Mouse (Mus musculus) embryo, embryonic 10.5 days (tissue): Measurements from ENCODE around the gene Gm38394.
"Not testable (repeated sequence)": the region's sequence is repeated elsewhere in the genome, so short reads cannot be mapped to it uniquely, and the experiment has no call there.

Experiments used
- DNase-seq: peaks from one replicate; pipeline ENCODE4 v3.0.0-alpha.2; 2015; ENCODE audit warnings: low spot score

Gm38394 gene

GRCm38 (mm10) chr1:133661203-133661933 lies at the start of gene Gm38394:
Gene Gm38394 (minus strand): TSS chr1:133661318.
- peak; percentile 99 for DNase-seq

DNA sequence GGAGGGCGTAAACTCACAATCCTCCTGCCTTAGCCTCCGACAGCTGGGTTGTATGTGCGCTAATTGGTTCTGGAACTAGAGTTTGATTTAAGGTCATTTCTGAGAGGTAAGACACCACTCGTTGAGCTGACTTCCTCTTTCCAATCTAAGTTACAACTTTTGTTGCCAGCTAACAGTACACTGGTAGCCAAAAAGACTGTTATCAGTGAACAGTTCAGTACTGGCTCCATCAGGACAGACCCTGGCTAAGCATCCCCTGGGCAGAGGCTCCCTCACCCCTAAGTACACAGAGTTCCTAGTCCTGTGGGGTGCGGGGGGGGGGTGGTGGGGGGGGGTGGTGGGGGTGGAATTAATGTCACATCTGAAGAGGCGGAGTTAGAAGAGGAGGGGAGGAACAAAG lies 49.8 kb upstream of the Gm38394 start:
- DNase-seq = no peak

GRCm38 (mm10) chr1:133709292-133709691 lies 48.2 kb upstream of the Gm38394 start:
- DNase-seq = no peak

DNA sequence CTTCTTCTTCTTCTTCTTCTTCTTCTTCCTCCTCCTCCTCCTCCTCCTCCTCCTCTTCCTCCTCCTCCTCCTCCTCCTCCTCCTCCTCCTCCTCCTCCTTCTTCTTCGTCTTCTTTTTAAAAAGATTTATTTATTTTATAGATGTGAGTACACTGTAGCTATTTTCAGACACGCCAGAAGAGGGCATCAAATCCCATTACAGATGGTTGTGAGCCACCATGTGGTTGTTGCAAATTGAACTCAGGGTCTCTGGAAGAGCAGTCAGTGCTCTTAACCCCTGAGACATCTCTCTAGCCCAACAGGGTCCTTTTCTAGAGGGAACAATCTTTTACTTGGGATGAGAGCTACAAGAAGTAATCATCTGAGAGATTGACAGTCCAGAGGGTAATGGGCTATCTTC lies 40.7 kb upstream of the Gm38394 start:
- DNase-seq = not testable (repeated sequence)

DNA sequence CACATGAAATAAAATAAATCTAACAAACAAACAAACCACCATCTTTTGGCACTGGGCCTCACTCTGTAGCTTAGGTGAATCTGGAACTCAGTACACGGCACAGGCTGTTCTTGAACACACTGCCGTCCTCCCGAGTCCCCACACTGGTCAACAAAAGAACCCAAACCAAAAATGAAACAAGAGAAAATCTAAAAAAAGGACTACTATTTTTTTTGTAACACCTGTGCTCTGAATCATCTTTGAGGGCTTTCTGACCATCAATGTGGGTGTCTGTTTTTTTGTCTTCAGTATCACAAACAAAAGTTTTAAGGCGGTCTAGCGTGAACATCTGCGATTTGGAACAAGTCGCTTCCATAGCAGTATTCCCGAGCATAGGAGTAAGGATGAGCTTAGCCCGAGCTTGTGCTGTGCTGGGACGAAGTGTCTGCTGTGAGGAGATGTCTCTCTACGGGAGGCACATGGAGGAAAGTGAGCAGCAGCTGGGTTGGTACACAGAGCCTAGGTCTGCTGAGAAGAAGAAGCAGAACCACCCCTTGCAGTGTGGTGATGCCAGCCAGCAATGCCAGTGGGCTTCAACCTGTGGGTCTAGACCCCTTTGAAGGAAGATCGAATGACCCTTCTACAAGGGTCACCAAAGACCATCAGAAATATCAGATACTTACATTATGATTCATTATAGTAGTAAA lies 37.0 kb upstream of the Gm38394 start:
- DNase-seq = no peak

- DNase-seq = peak; percentile 50
These were observed 34.8 kb upstream of the Gm38394 start for GRCm38 (mm10) chr1:133695901-133696300.

DNA sequence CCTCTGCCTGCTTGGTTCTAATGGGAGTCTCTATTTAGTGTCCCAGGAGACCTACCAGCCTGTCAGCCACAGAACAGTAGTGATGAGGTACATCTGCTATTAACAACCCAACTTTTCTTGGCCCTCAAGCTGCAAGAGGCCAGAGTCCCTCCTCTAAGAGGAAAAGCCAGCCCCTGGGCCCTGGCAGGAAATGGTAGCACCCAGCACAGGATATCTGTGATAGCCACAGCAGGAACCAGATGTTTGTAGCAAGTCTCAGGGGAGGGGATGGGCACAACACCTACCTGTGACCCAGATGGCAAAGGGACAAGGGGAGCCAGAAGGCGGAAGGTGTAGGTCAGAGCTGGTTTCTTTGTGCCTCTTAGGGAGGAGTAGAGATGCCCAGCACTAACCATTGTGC lies 33.8 kb upstream of the Gm38394 start:
- no peak for DNase-seq

DNA sequence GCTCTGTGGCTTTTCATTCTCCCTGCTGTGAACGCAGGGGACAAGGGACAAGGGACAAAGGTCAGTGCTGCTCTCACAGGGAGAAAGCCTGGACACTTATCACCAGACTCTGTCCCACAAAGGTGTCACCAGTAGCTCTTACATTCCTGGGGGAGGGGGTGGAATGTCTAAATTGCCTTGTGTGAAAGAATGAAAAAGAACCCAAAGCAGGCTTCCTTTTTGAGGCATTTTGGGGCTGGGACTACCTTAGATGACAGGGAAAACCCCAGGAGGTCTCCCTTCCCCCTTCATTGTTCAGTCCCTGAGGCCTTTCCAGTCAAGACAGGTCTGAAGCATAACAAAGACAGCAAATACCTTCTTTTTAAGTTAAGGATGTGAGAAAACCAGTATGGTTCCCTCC lies 33.2 kb upstream of the Gm38394 start:
- DNase-seq = peak; percentile 54

DNA sequence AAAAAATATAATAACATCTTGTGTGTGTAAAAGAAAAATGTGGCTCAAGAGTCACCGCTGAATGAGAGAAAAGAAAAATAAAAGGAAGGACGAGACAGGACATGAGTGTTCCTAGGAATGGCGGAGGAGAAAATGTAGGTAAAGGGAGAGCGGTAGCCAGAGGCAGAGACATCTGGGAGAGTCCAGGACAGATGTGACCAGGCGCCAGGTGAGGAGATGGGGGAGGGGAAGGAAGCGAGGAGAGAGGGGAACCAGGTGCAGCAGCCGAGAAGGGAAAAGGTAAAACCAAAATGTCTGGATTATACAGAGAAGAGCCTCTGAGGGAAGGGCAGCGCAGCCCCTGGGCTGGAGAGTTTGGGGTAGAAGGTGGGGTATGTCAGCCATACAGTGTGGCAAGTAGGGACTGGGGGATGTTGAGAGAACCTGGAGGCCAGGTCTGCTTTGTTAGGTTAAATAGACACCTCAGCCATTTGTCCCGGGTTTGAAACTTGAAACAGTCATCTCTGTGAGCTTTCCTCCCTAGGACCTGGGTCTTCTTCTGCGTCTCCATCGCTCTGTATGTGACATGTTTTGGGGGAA lies 32.5 kb upstream of the Gm38394 start:
- DNase-seq = no peak

DNA sequence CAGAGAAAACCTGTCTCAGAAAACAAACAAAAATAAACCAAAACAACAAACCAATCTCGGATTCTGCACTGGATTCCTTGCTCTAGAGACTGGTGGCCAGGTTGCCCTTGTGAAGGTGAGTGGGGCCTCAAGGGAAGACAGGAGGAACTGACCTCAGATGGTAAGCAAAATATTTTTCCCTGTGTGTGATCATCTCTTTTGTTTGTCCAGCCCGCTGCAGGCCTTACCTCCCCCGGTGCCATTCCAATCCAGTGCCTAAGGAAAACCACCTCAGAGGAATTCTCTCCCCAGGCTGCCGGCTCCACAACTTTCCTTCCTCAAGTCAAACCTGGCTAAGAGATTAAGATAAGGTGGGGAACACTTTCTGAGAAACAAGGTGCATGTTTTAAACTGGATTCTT lies 31.1 kb upstream of the Gm38394 start:
- no peak for DNase-seq

- no peak for DNase-seq
These were observed 29.9 kb upstream of the Gm38394 start for GRCm38 (mm10) chr1:133691046-133691445.

GRCm38 (mm10) chr1:133689897-133690296 lies 28.8 kb upstream of the Gm38394 start, which contains the start of gene Lax1:
Gene Lax1 (minus strand): TSS chr1:133690108.
- no peak for DNase-seq

GRCm38 (mm10) chr1:133688301-133688700 lies 27.2 kb upstream of the Gm38394 start:
- DNase-seq = no peak

DNA sequence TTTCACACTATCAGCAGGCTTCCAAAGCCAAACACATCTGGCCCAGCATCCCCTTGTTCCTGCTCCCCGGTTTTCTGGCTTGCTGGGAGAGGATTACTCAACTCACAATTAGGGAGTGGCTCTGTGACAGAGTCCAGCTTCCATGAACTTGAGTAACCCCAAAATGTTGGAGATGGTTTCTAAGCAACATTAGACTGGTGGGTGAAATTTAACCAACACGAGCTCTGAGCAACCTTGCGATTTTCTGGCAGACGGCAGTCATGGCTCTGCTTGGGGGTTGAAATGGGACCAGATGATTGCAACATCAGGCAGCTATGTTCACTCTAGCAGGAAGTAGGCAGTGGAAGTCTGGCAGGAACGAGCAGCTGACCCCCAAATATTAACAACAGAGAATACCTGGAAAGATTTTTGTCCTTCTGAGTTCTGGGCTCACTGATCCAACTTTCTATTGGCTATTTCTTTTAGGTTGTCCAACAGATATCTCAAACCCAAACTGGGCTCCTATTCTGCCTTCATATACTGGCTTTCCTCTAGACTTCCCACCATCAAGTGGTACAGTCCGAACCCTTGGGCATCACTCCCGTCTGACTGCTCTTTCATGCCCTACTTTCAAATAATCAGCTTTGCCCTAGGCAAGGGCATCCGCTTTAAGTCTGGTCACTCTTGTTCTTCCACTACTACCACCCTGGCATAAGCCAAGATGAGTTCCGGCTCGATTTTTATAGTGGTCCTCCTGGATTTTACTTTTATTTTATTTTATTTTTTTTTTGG lies 24.8 kb upstream of the Gm38394 start:
- no peak for DNase-seq

DNA sequence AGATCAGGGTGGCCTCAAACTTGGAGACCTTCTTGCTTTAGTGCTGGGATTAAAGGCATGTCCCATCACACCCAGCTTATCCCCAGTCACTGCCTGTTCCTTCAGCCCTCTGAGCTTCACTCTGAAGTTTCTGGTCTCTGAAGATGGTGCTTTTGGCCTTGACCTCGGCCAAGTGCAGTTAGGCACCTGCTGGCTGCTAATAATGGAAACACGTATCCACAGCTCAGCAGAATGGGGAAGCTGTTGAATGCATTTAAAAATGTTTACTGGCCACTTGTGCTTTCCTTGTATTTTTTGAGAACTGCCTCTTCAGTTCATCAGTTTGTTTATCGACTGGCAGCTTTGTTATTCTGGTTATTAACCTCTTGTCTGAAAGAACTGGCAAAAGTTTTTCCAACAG lies 10.7 kb upstream of the Gm38394 start:
- no peak for DNase-seq

DNA sequence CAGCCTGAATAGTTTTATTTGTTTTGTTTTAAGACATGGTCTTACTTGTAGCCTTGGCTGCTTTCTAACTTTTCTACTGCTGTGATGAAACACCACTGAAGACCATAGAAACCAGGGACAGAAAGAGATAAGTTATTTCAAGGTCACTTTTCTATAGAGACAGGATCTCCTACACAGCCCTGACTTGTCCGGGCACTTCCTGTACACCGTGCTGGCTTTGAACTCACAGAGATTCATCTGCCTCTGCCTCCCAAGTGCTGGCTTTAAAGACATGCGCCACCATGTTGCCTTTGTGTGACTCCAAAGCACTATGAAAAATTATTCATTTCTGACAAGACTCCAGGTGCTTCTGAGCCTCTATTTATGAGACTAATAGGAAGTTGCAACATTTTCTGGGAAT lies 10.1 kb upstream of the Gm38394 start:
- no peak for DNase-seq

- DNase-seq = no peak
These were observed 9.7 kb upstream of the Gm38394 start for GRCm38 (mm10) chr1:133670776-133671175.

- no peak for DNase-seq
These were observed 9.1 kb upstream of the Gm38394 start for GRCm38 (mm10) chr1:133670190-133670589.

DNA sequence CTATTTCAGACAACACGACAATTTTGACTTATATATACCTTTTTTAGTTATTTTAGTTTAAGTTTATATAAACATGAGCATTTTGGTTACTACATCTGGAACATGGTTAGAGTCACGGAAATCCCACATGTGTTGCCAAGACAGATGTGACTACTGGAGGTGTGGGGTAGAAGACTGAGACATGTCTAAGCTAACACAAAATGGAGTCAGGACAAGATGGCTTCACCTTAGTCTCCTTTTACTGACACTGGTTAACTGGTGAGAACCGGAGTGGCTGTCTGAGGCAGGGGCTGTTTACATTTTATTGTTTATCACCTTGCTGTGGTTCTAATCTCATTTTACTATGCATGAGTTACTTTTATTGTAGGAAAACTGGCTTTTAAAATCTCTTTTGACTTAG lies 7.5 kb upstream of the Gm38394 start:
- DNase-seq = no peak

DNA sequence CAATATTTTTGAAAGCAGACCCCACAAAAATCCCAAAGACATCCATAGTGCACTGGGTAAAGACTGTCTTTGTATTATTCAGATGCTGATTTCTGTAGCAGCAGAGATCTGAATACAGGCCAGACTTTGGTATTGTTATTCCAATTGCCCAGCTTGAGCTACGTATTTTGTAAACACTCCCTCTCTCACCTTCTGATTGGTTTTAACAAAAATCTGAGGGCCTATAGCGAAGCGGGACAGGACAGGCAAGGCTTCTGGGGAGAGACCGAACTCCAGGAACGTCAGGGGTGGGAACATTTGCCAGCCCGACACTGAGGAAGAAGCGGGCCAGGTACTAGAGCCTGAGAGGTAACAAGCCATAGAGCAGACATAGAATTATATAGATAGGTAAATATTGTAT lies 6.6 kb upstream of the Gm38394 start:
- no peak for DNase-seq

GRCm38 (mm10) chr1:133665713-133666112 lies 4.6 kb upstream of the Gm38394 start:
- DNase-seq = not testable (repeated sequence)

GRCm38 (mm10) chr1:133664203-133664970 lies 3.3 kb upstream of the Gm38394 start:
- DNase-seq = no peak
